Mouse (Mus musculus) MEL (cell line): Measurements from ENCODE around the gene Smad9. TPM values are rescaled to one million over a fixed set of nuclear protein-coding genes. Genes with fewer than 3 reads are reported as not detected.

Experiments used
- DNase-seq: peaks from one replicate; pipeline ENCODE4 v3.0.0; 2011; ENCODE audit warnings: low read depth, low spot score
- H3K27ac ChIP-seq: 2 replicates; pipeline ENCODE4 v1.5.1; 2012; ENCODE audit warnings: low read depth, mild to moderate bottlenecking, control low read depth, low read length, moderate library complexity; ENCODE audit not compliant: control insufficient read depth
- H3K27me3 ChIP-seq, 2 experiments: fragments of 150-350 bp in 1 of 2; sonication (generic) in 1 of 2; 2 replicates each; pipeline ENCODE4 v1.6.1; 2012; ENCODE audit warnings: low read length in 2 of 2, mild to moderate bottlenecking in 2 of 2, improper control_type of control experiment in 1 of 2, moderate library complexity in 1 of 2; ENCODE audit not compliant: insufficient read depth in 2 of 2, control insufficient read depth in 1 of 2
- H3K36me3 ChIP-seq, 2 experiments: 2 replicates each; pipeline ENCODE4 v1.6.1; 2012 to 2014; ENCODE audit warnings: low read length in 2 of 2, improper control_type of control experiment in 1 of 2, inconsistent platforms in 1 of 2, mild to moderate bottlenecking in 1 of 2; ENCODE audit not compliant: insufficient read depth in 2 of 2, control insufficient read depth in 1 of 2
- H3K4me1 ChIP-seq, 2 experiments: fragments of 150-350 bp in 1 of 2; sonication (generic) in 1 of 2; 2 replicates each; pipeline ENCODE4 v1.6.1; 2012; ENCODE audit warnings: low read length in 2 of 2, improper control_type of control experiment in 1 of 2, mild to moderate bottlenecking in 1 of 2; ENCODE audit not compliant: insufficient read depth in 2 of 2, control insufficient read depth in 1 of 2
- H3K4me3 ChIP-seq, 2 experiments: fragments of 150-350 bp in 1 of 2; sonication (generic) in 1 of 2; 2 replicates each; pipeline ENCODE4 v1.5.1; 2012; ENCODE audit warnings: low read depth in 2 of 2, low read length in 2 of 2, mild to moderate bottlenecking in 2 of 2, moderate library complexity in 2 of 2, control low read depth in 1 of 2, improper control_type of control experiment in 1 of 2; ENCODE audit not compliant: control insufficient read depth in 1 of 2, insufficient read depth in 1 of 2
- H3K79me2 ChIP-seq: 2 replicates; pipeline ENCODE4 v1.6.1; 2012; ENCODE audit warnings: mild to moderate bottlenecking, low read length, moderate library complexity; ENCODE audit not compliant: control insufficient read depth, poor library complexity, insufficient read depth
- H3K9ac ChIP-seq: 2 replicates; pipeline ENCODE4 v1.6.1; 2012; ENCODE audit warnings: low read depth, mild to moderate bottlenecking, control low read depth, low read length, moderate library complexity; ENCODE audit not compliant: control insufficient read depth, poor library complexity, severe bottlenecking
- H3K9me3 ChIP-seq: fragments of 150-350 bp; sonication (generic); replicated peaks from 2 replicates; pipeline ENCODE4 v1.6.1; 2012; ENCODE audit warnings: mild to moderate bottlenecking, low read length, improper control_type of control experiment, moderate library complexity; ENCODE audit not compliant: insufficient read depth
- CHD1 ChIP-seq: IDR thresholded peaks from 2 replicates; pipeline ENCODE4 v1.6.1; 2012; ENCODE audit warnings: low read depth, mild to moderate bottlenecking, inconsistent platforms, low read length, improper control_type of control experiment
- CTCF ChIP-seq, 3 experiments: IDR thresholded peaks in 2 of 3; conservative IDR thresholded peaks in 1 of 3; 2 replicates each; pipeline ENCODE4 v1.5.1; 2011 to 2012; ENCODE audit warnings: low read length in 3 of 3, low read depth in 2 of 3, mild to moderate bottlenecking in 2 of 3, improper control_type of control experiment in 1 of 3, inconsistent platforms in 1 of 3, mixed read lengths in 1 of 3, moderate library complexity in 1 of 3; ENCODE audit not compliant: control insufficient read depth in 1 of 3, insufficient read depth in 1 of 3, poor library complexity in 1 of 3, severe bottlenecking in 1 of 3
- ETS1 ChIP-seq: IDR thresholded peaks from 2 replicates; pipeline ENCODE4 v1.6.1; 2012; ENCODE audit warnings: low read depth, mild to moderate bottlenecking, inconsistent platforms, low read length, improper control_type of control experiment, moderate library complexity
- GATA1 ChIP-seq: IDR thresholded peaks from 2 replicates; pipeline ENCODE4 v1.6.1; 2011; ENCODE audit warnings: low read depth, low read length, improper control_type of control experiment
- KAT2A ChIP-seq: conservative IDR thresholded peaks from 2 replicates; pipeline ENCODE4 v1.6.1; 2012; ENCODE audit warnings: low read depth, low read length, improper control_type of control experiment, inconsistent platforms
- POLR2AphosphoS5 ChIP-seq: IDR thresholded peaks from 2 replicates; pipeline ENCODE4 v1.6.1; 2012; ENCODE audit warnings: low read depth, borderline replicate concordance, mild to moderate bottlenecking, inconsistent platforms, low read length, moderate library complexity, mixed read lengths
- RAD21 ChIP-seq: IDR thresholded peaks from 2 replicates; pipeline ENCODE4 v1.6.1; 2011; ENCODE audit warnings: mild to moderate bottlenecking, low read depth, low read length, improper control_type of control experiment
- RCOR1 ChIP-seq: IDR thresholded peaks from 2 replicates; pipeline ENCODE4 v1.6.1; 2012; ENCODE audit warnings: low read depth, mild to moderate bottlenecking, inconsistent platforms, low read length, improper control_type of control experiment
- SIN3A ChIP-seq: IDR thresholded peaks from 2 replicates; pipeline ENCODE4 v1.6.1; 2012; ENCODE audit warnings: low read length, improper control_type of control experiment, inconsistent platforms
- TBP ChIP-seq: IDR thresholded peaks from 2 replicates; pipeline ENCODE4 v1.8.0; 2011; ENCODE audit warnings: low read depth, low read length, improper control_type of control experiment
- USF1 ChIP-seq: IDR thresholded peaks from 2 replicates; pipeline ENCODE4 v1.6.1; 2014; ENCODE audit warnings: low read depth, mild to moderate bottlenecking, inconsistent platforms, low read length, improper control_type of control experiment, moderate library complexity
- ZMIZ1 ChIP-seq: IDR thresholded peaks from 2 replicates; pipeline ENCODE4 v1.6.1; 2012; ENCODE audit warnings: low read depth, mild to moderate bottlenecking, inconsistent platforms, low read length, improper control_type of control experiment, moderate library complexity
- ZNF384 ChIP-seq: IDR thresholded peaks from 2 replicates; pipeline ENCODE4 v1.6.1; 2012; ENCODE audit warnings: low read depth, mild to moderate bottlenecking, inconsistent platforms, low read length, improper control_type of control experiment
- polyA plus RNA-seq, 2 experiments: library from polyadenylated mRNA; stranded (reverse) in 1 of 2; unstranded in 1 of 2; fragments of >175 nt in 1 of 2; fragments of >200 nt in 1 of 2; gene quantifications; 2 replicates each; pipeline versions ENCODE4 v1.2.1 to v1.2.4; 2012; ENCODE audit warnings: low replicate concordance in 2 of 2, low read depth in 1 of 2; ENCODE audit not compliant: insufficient read length in 2 of 2, insufficient read depth in 1 of 2, missing spikeins in 1 of 2
- total RNA-seq: library from RNA; depleted of rRNA; stranded (reverse); fragments of 300-350 nt; gene quantifications from 2 replicates; pipeline ENCODE4 v1.2.3, GENCODE M21; 2012

Gene Smad9
- total and polyA plus RNA-seq, 3 experiments, result 0.01 TPM; not detected in 2

DNA sequence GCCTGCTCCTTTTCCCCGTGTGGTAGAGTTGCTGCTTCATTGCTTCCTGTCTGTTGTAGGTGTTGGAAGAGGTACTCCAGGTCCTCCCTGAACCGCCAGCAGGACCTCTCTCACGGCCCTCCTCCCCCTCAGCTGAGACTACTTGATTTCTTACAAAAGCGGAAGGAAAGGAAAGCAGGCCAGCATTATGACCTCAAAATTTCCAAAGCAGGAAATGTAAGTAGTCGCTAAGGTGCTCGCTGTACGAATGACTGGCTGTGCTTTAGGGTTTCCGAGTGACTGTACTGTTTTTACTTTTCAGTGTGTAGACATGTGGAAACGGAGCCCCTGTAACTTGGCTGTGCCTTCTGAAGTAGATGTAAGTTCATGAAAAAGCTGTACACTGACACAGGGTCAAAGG lies 46.4 kb upstream of the Smad9 start:
- no peaks in the 10 kb centered on the region for H3K79me2 ChIP-seq
- no peaks in the 10 kb centered on the region for H3K27me3 ChIP-seq
- H3K4me3 ChIP-seq, result no peak overlapping the region
- DNase-seq, result no peak
- no peaks in the 10 kb centered on the region for H3K9me3 ChIP-seq
- peaks cover 0 to 40% of the 10 kb centered on the region in 2 experiments; a peak in 2 of 4 replicates for H3K36me3 ChIP-seq
- H3K9ac ChIP-seq, result no peak overlapping the region
- no peak for TF ChIP-seq RCOR1
- TF ChIP-seq RAD21, result no peak
- no peak for TF ChIP-seq SIN3A
- no peak for TF ChIP-seq USF1
- TF ChIP-seq ZMIZ1, result no peak
- no peak overlapping the region for H3K27ac ChIP-seq
- H3K4me1 ChIP-seq, result no peaks in the 10 kb centered on the region

DNA sequence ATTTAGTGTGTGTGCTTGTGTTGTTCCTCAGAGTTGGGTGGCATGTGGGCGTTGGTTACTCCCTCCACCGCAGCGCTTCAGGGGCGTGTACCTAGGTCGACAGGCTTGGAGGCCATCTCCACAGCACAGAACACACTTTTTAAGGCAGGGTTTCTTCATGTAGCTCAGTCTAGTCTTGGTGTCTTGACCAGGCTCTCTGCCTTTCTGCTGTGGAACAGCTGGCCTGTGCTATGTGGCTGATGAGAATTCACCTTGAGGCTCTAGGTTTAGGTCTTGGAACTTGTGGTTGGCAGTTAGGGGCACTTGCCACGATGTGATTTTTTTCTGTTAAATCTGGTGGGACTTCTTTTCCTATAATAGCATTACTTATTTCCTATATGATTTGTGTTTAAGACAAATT lies 41.1 kb upstream of the Smad9 start, which contains the start of gene Gm21958:
Gm21958 (minus strand) TSS at position 101 of the 400 bp plus-strand sequence.
- no peak for TF ChIP-seq USF1
- TF ChIP-seq POLR2AphosphoS5, result no peak
- TF ChIP-seq TBP, result no peak
- TF ChIP-seq CTCF (IDR thresholded peaks at IDR 0.05 in 2 of 3, conservative IDR thresholded peaks at IDR 0.05 in 1 of 3; ENCODE audit: control insufficient read depth in 1 of 3, insufficient read depth in 1 of 3, low read depth in 2 of 3, low read length in 3 of 3, poor library complexity in 1 of 3, severe bottlenecking in 1 of 3), result no peak
- TF ChIP-seq RAD21, result no peak
- TF ChIP-seq SIN3A, result no peak
- no peak for TF ChIP-seq ETS1
- no peak within 1 kb of the TSS for H3K4me3 ChIP-seq
- no peak for DNase-seq
- H3K79me2 ChIP-seq, result no peaks in the 10 kb centered on the region
- H3K4me1 ChIP-seq, result peaks cover 0 to 4% of the 10 kb centered on the region in 2 experiments; a peak in 2 of 4 replicates
- no peaks in the 10 kb centered on the region for H3K27me3 ChIP-seq
- peaks cover 0 to 56% of the 10 kb centered on the region in 2 experiments; a peak in 3 of 4 replicates for H3K36me3 ChIP-seq
- H3K27ac ChIP-seq, result no peak within 1 kb of the TSS
- H3K9ac ChIP-seq, result no peak within 1 kb of the TSS
- no peaks in the 10 kb centered on the region for H3K9me3 ChIP-seq

DNA sequence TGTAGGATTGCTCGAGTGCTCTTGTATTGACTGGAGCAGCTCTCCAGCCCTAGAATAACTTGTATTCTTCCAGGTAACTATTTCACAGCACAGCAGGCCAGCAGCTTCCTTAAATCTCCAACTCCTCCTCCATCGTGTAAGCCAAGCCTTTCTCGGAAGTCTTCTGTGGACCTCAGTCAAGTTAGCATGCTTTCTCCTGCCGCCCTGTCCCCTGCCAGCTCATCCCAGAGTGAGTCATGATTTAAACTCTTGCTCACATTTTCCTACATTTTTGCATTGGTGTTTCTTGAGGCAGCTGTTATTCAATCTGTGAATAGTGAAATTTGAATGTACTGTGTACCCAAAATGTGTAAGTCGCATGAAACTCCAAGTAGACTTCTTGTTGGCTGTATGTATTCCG lies 39.9 kb upstream of the Smad9 start:
- Histone ChIP-seq H3K4me3 (no peak overlapping the region), H3K27me3 (no peaks in the 10 kb centered on the region), H3K36me3 (peaks cover 0 to 55% of the 10 kb centered on the region in 2 experiments; a peak in 3 of 4 replicates), H3K79me2 (no peaks in the 10 kb centered on the region), H3K9ac (no peak overlapping the region), H3K27ac (no peak overlapping the region), H3K9me3 (no peaks in the 10 kb centered on the region)
- DNase-seq, result no peak
- TF ChIP-seq GATA1 (no peak), KAT2A (no peak), SIN3A (no peak), CHD1 (no peak), ZNF384 (no peak)
- TF ChIP-seq, all 39 proteins: peak for 0
- peaks cover 0 to 4% of the 10 kb centered on the region in 2 experiments; a peak in 2 of 4 replicates for H3K4me1 ChIP-seq
